Mouse (Mus musculus) E14TG2a.4 (cell line): ENCODE measurements around the gene Ncdn.

ENCODE experiments used
- H3K27me3 ChIP-seq: 2 replicates; pipeline ENCODE4 v1.6.1; 2014; ENCODE audit warnings: low read length, control low read depth; ENCODE audit not compliant: insufficient read depth
- H3K36me3 ChIP-seq: 2 replicates; pipeline ENCODE4 v1.6.1; 2014; ENCODE audit warnings: low read length, control low read depth; ENCODE audit not compliant: insufficient read depth
- H3K4me1 ChIP-seq: replicated peaks from 2 replicates; pipeline ENCODE4 v1.6.1; 2014; ENCODE audit warnings: low read depth, low read length, control low read depth
- H3K4me3 ChIP-seq: replicated peaks from 2 replicates; pipeline ENCODE4 v1.5.1; 2014; ENCODE audit warnings: mild to moderate bottlenecking, low read length
- H3K9me3 ChIP-seq: 2 replicates; pipeline ENCODE4 v1.6.1; 2014; ENCODE audit warnings: low read length, control low read depth
- CTCF ChIP-seq: conservative IDR thresholded peaks from 2 replicates; pipeline ENCODE4 v1.5.1; 2014; ENCODE audit warnings: low read length
- NANOG ChIP-seq: IDR thresholded peaks from 2 replicates; pipeline ENCODE4 v1.6.1; 2014; ENCODE audit warnings: borderline replicate concordance, low read length, mixed read lengths
- POU5F1 ChIP-seq: IDR thresholded peaks from 2 replicates; pipeline ENCODE4 v1.6.1; 2014; ENCODE audit warnings: low read length, borderline replicate concordance

Gene Ncdn

DNA sequence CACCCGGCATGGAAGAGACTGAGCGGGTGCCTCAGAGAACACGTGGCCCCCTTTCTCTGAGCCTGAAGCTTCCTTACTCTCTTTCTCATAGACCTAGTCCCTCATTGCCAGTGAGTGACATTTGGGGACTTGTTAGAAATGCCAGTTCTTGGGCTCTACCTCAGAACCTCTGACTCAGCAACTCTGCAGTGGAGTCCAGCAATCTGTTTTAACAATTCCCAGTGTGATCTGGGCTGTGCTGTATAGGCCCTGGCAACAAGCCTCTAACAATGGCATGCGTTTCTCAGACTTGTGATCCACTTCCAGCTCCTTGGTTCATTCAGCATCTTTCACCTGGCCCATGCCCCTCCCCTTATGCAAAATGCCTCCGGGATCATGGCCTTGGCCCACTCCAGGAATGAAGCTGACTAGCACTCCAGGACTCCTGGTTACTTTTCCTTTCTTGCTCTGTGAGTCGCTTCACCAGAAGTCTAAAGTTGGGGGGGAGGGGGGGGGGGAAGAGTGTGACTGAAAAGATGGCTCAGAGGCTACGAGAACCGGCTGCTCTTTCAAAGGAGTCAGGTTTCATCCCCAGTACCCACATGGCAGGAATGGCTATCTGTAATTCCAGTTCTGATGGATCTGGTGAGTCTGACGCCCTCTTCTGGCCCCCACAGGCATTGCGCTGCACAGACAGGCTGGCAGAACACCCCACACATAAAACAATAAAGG, 13.1 kb downstream of the Ncdn start:
- H3K36me3 ChIP-seq = peaks cover 7% of the 10 kb centered on the region
- peaks cover 39% of the 10 kb centered on the region for H3K27me3 ChIP-seq
- TF ChIP-seq POU5F1 = peak; percentile 53; the same call in 1 of the 2 replicates
- no peak for TF ChIP-seq NANOG
- TF ChIP-seq CTCF = peak; percentile 80
- H3K4me1 ChIP-seq = peaks cover 56% of the 10 kb centered on the region
- H3K4me3 ChIP-seq = 0 out of 2 replicates have a peak overlapping the region, but pooled peaks have one; percentile 29
- no peaks in the 10 kb centered on the region for H3K9me3 ChIP-seq

- H3K4me3 ChIP-seq = peak within 1 kb of the TSS; percentile 74
- TF ChIP-seq POU5F1 (no peak), CTCF (no peak), NANOG (no peak)
- no peaks in the 10 kb centered on the region for H3K36me3 ChIP-seq
- H3K4me1 ChIP-seq = peaks cover 56% of the 10 kb centered on the region
- no peaks in the 10 kb centered on the region for H3K9me3 ChIP-seq
- peaks cover 80% of the 10 kb centered on the region for H3K27me3 ChIP-seq
These were observed 17.2 kb downstream of the Ncdn start, which contains the start of gene Tfap2e for GRCm38 (mm10) chr4:126736001-126736414. Gene Tfap2e (minus strand): TSS chr4:126736240.

- Histone ChIP-seq H3K27me3 (peaks cover 85% of the 10 kb centered on the region), H3K36me3 (no peaks in the 10 kb centered on the region), H3K4me3 (peak overlapping the region; percentile 74), H3K9me3 (no peaks in the 10 kb centered on the region), H3K4me1 (peaks cover 56% of the 10 kb centered on the region)
- TF ChIP-seq CTCF (no peak), POU5F1 (no peak)
These were observed 17.7 kb downstream of the Ncdn start for GRCm38 (mm10) chr4:126735382-126736000.

DNA sequence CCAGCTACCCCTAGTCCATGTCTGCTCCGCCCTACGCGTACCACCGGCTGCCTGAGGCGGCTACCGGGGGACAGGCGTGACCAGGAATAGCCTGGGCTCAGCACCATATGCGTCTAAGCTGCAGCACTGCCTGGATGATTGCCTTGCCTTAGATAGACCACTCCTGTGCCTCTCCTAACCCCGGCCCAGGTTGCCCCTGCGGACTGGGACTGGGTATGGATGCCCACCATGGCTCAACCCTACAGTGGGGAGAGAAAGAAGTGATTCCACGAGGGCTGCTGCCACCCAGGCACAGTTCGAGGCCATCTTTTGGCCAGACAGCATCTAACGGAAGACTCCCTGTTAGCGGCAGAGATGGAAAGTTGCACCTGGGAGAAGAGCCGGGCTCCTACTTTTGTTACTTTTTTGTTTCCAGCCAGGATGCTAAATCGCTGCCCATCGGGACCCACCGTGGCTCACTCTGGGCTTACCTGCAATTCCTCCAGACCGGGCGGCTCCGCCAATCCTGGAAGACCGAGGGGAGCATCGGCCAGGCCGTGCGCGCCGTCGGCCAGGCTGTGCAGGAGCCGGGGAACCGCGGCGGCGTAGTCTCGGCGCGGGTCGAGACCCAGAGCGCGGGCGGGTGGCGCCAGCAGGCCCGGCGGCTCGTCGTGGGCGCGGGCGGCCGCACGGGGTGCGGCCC, 18.4 kb downstream of the Ncdn start:
- Histone ChIP-seq H3K36me3 (no peaks in the 10 kb centered on the region), H3K4me3 (peak overlapping the region; percentile 74), H3K27me3 (peaks cover 90% of the 10 kb centered on the region), H3K9me3 (no peaks in the 10 kb centered on the region), H3K4me1 (peaks cover 52% of the 10 kb centered on the region)
- TF ChIP-seq POU5F1 = no peak
- no peak for TF ChIP-seq NANOG
- no peak for TF ChIP-seq CTCF

- Histone ChIP-seq H3K4me3 (peak overlapping the region; percentile 74), H3K36me3 (no peaks in the 10 kb centered on the region), H3K27me3 (peaks cover 96% of the 10 kb centered on the region), H3K9me3 (no peaks in the 10 kb centered on the region), H3K4me1 (peaks cover 44% of the 10 kb centered on the region)
- no peak for TF ChIP-seq POU5F1
- TF ChIP-seq CTCF = no peak
- TF ChIP-seq NANOG = no peak
These were observed 19.1 kb downstream of the Ncdn start for GRCm38 (mm10) chr4:126734001-126734603.

DNA sequence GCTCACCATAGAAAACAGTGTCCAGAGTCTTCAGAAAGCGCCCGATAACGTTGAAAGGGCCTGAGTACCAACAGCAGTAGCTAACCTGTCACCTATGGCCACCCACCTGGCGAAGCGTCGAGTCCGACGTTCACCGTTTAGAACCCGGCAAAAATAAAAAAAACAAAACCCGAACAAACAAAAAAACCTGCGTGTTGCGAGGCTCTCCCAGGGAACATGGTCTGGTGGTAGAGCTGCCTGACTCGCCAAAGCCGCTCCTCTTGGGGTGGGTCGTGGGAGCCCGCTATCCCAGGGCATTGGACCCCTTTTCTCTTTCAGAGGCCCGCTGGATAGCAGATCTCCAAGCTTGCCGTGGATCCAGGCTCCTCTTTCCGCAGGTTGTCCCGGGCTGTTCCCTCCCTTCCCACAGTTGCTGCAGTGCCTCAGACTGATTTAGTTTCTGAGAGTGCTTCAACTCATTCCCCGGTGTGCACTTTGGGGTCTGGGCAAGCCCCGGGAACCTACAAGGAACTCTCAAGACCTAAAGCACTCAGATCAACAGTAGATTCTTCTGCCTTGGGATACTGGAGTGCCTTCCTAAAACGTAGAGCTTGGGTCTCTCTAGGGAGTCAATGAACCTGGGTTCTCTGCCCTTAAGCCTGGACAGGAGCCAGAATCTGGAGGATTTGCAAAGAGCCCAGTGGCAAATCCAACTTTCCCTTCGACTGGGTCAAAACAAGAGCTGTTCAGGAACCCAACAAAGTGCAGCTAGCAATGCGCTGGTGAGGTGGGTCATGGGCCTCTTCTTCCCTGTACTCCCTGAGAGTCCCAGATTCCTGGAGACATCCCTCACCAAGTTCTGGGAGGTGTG, 20.5 kb downstream of the Ncdn start:
- Histone ChIP-seq H3K27me3 (peaks cover 86% of the 10 kb centered on the region), H3K4me3 (peak overlapping the region; percentile 60), H3K36me3 (no peaks in the 10 kb centered on the region), H3K4me1 (peaks cover 42% of the 10 kb centered on the region), H3K9me3 (no peaks in the 10 kb centered on the region)
- TF ChIP-seq CTCF (no peak), POU5F1 (no peak), NANOG (no peak)

GRCm38 (mm10) chr4:126732111-126732510, 21.1 kb downstream of the Ncdn start:
- no peaks in the 10 kb centered on the region for H3K9me3 ChIP-seq
- peak overlapping the region; percentile 60 for H3K4me3 ChIP-seq
- H3K36me3 ChIP-seq = no peaks in the 10 kb centered on the region
- peaks cover 42% of the 10 kb centered on the region for H3K4me1 ChIP-seq
- H3K27me3 ChIP-seq = peaks cover 80% of the 10 kb centered on the region
- no peak for TF ChIP-seq POU5F1

- Histone ChIP-seq H3K4me1 (0 out of 2 replicates have a peak, but pooled peaks cover 4% of the 10 kb centered on the region), H3K36me3 (peaks cover 93% of the 10 kb centered on the region), H3K27me3 (no peaks in the 10 kb centered on the region), H3K9me3 (no peaks in the 10 kb centered on the region), H3K4me3 (no peak overlapping the region)
- no peak for TF ChIP-seq POU5F1
- no peak for TF ChIP-seq CTCF
- TF ChIP-seq NANOG = no peak
These were observed 45.8 kb downstream of the Ncdn start for GRCm38 (mm10) chr4:126707439-126707826.
